Mouse (Mus musculus) retina, postnatal 1 day (tissue): ENCODE data around the gene Glis2.

Experiments
- DNase-seq: peaks from one replicate; pipeline ENCODE4 v3.0.0-alpha.2; 2012

The Glis2 gene

GRCm38 (mm10) chr16:4584438-4584837 lies 10.1 kb upstream of the Glis2 start:
- no peak for DNase-seq

DNA sequence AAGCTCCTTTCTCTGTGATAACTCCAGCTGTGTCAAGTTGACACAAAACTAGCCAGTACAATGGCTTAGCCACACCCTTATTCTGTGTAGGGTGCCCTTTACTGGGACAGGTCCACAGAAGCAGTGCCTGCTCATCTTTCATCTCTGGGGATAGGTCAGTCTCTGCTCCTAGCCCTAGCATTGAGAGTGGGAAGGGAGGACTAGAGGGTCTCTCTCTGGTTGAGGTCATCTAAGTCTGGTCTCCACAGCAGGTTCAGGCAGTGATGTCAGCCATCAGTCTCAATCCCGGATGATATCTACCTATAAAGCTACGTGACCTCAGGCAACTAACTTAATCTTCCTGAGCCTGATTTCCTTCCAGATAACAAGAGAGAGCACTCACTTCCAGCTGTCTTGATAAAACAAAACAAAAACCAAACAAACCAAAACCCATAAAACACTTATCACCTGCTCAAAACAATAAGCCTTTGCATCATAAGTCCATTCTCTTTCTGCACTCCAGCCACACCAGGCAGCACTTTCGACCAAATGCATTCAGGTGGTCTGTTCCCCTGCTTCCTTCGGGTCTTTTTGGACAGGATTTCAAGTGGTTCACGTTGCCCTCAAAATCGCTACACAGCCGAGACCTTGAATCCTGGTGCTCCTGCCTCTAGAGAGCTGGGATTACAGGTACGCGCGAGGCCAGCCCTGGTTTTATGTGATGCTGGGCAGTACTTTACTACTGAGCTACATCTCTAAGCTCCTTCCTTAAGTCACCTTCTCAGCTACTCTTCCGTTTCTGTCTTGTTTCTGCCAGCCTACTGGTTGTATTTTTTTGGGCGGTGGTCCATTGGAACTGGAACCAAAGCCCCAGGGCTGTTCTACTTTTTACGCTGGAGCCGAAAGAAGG lies 8.6 kb upstream of the Glis2 start:
- no peak for DNase-seq

DNA sequence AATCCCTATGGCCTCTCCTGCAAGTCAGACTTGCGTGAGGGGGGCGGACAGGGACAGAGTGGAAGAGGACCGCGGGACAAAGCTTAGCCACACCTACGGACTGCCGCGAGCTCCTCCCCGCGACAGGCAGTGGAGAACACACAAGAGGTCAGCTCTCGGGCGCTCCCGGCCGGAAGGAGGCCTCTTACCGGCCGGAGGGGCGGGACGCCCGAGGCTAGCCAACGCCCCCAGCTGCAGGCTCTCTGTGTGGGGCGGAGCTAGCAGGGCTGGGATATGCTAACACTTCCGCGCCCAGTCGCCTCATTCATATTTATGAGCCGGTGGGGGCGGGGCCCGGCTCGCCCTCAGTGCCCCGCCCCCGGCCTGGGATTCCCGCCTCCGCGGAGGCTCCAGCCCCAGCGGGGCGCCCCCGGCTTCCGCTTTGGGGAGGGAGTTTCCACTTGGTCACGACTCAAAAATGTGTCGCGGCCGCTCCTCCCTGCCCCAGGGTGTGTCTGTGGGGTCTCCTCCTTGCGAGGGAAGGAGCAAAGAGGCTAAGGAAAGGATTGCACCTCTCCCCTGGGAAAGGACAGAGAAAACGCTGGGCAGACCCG lies 7.9 kb upstream of the Glis2 start:
- peak; percentile 99 for DNase-seq

GRCm38 (mm10) chr16:4587516-4588210 lies 6.8 kb upstream of the Glis2 start:
- DNase-seq, result no peak

GRCm38 (mm10) chr16:4590236-4590635 lies 4.3 kb upstream of the Glis2 start:
- no peak for DNase-seq

DNA sequence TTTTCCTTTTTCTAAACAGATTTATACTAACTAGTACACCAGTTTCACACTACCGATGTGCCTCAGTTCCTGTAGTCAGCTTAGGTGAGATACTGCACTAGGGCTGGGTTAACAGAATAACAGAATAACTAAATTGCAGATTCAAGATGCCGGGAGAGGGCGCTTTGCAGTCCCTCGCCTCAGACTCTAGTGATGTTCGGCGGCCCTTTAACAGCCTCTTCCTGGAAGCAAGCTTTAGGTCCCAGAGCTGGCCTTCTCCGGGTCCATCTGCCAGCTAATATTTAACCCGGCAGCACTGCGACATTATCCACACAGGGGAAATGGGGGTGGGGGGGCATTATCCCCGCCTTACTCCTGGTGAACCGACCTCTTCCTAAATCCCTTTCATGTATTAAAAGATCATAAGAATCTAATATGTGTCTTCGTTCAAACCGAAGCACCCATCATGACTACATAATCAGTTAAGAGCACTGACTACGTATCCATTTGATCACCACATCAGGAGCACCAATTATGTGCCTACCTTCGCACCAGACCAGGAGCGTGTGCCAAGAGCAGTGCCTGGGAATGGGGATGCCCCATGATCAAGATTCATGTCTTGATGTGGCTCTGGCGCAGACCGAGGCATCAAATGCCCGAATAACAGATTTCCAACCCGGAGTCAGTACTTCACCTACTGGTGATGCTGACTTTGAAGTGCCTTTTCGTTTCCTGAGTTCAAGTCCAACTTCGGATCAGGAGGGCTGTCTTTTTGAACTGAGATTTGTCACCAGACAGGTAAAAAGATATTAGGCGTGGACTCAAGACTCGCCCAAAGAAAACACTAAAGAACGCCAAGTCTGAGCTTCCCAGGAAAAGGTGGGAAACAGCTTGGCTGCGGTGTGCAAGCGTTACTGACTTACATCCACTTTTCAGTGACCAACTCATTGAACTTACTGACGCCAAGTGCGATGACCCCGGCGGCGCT lies 1.3 kb upstream of the Glis2 start:
- DNase-seq, result peak; percentile 86

- DNase-seq, result no peak
These were observed 457 bp downstream of the Glis2 start for GRCm38 (mm10) chr16:4594814-4595526.

GRCm38 (mm10) chr16:4595527-4595963 lies 1.0 kb downstream of the Glis2 start:
- DNase-seq, result peak; percentile 64

- peak; percentile 67 for DNase-seq
These were observed 1.7 kb downstream of the Glis2 start for GRCm38 (mm10) chr16:4596141-4596728.

- no peak for DNase-seq
These were observed 2.3 kb downstream of the Glis2 start for GRCm38 (mm10) chr16:4596836-4597235.

DNA sequence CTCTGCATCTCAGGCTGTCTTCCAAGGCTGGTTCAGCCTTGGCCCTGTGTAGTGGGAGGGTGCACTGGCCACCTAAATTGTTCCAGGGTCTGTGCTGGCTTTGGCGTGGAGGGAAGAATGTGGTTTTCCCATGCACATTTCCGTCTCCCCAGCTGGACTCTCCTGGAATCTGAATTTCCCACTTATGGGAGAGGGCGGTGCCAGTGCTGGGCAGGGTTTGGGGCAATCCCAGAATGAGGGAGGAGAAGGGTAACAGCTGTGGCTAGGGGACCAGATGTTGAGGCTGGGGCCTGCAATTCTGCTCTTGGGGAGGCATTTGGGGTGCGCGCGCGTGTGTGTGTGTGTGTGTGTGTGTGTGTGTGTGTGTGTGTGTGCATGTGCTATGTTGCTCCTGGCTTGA lies 2.8 kb downstream of the Glis2 start:
- no peak for DNase-seq

DNA sequence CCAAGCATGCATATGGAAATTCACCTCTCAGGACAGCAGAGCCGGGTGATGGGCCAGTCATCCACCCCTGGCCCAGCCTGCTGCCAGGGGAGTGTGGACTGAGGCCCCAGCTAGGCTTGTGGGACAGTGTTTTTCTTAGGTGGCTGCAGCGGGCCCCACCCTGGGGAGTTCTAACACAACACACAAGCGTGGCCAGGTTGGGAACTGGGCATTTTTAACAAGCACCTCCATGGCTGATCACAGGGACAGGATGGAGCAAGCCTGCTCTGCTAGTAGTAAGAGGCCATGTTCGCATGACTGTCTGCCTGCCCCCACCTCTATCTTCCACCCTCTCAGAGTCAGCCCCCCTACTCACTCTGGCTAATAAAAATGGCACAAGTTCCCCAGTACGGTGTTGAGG lies 3.5 kb downstream of the Glis2 start:
- DNase-seq, result no peak

DNA sequence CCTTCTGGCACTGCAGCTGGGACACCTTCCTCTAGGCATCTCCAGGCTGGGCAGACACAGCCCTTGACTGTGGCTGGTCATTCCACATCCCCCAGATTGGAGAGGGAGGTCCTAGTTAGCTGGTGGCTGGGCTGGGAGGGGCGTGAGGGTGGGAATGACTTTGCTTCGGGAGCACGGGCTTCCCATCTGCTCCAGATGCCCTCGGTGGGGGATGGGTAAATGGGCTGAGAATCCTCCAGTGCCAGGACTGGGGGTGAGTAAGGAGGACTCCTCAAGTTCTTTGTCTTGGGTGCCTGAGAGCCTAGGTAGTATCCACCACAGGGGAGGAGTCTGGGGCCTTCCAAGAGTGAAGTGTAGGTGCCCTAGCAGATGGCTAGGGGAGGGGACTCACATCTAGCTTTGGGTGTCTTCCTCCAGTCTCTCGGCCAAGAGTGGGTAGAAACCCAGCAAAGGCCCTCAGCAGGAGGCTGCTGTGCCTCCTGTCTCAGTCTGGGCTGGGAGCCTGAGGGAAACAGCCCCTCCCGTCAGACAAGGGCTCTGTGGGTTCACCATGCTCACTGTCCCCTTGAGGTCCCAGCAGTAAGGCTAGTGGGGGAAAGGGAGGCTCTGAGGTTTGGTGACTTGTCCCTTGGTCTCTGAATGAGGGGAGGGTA lies 4.5 kb downstream of the Glis2 start:
- DNase-seq, result peak; percentile 80

- no peak for DNase-seq
These were observed 5.1 kb downstream of the Glis2 start for GRCm38 (mm10) chr16:4599616-4600015.

DNA sequence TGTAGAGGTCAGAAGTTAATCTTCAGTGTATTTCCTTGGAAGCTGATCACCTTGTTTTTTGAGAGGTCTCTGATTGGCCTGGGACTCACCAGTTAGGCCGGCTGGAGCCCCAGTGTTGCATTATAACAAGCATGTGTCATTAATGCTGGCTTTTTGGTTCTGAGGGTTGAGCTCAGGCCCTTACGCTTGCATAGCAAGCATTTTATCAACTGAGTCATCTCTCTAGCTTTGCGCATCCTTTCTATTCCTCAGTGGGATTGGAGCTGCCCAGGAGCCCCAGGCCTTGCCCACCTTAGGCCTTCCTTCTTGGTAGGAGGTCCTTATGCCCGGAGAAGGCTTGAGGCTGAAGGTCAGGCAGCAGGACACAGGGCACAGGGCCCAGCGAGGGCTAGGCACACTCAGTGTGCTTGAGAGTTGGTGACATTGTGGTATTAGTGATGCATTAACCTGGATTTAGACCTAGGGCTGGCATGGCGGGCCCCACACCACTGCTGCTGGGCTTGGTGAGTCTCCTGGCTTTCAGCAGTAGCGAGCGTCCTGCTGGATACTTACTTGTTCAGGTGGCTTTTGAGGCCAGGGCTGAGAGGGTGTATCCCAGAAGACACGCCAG lies 6.3 kb downstream of the Glis2 start:
- DNase-seq, result no peak

DNA sequence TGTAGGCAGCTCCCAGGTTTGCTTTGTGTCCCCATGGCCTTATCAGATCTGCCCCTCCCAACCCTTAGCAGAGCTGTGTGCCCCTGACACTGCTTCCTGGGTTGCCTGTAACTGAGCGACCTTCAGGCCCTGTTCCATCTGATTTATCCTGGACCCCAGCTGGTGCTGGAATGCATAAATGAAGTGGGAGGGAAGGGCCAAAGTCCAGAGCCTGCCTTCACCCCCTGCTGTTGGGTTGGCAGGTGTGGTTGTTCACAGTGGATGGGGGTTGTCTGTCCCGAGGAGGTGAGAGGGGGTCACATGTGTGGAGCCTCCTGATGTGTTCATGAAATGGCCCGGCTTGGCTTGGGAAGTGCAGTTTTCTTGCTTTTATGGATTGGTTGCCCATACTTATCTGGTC lies 7.7 kb downstream of the Glis2 start:
- DNase-seq, result peak; percentile 36

DNA sequence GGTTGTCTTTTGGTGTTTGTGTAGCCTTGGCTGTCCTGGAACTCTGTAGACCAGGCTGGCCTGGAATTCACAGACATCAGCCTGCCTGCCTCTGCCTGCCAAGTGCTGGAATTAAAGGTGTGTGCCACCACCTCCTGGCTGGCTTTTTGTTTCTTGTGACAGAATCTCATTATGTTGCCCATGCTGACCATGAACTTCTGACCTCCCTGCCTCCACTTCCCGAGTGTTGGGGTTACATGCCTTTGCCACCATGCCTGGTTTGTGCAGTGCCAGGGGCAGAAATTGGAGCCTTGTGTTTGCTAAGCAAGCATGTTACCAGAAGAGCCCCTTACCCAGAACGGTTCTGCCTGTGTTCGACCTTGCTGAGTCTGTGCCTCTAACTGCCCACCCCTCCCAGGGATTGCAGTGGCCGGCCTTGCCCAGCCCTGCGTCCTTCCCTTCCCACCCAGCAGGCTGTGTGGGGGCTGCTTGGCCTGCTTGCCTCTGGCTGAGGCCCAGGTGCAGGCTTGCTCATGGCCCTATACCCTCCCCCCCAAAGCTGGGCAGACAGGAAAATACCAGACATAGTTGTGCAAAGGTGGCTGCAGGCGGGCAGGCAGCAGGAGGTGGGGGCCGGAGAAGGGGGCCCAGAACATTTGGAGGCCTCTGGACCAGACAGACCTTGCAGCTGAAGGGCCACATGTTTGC lies 8.4 kb downstream of the Glis2 start:
- DNase-seq, result peak; percentile 27

DNA sequence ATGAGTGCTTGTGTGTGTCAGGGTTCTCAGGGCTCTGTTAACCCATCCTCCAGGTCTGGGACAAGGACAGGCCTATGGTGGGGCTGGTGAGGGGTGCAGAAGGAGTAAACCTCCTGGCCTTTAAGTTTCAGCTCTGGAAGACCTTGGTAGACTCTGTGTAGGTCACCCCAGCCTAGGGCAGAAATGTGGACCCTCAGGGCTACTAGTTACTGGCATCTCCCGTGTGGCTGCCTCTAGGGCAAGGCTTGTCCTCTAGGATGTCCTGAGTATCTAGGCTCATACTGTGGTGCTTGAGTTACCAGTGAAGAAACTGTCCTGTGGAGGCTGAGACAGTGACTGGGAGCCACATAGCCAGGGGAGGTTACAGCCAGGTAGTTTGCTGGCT lies 8.9 kb downstream of the Glis2 start:
- DNase-seq, result no peak

- DNase-seq, result no peak
These were observed 9.9 kb downstream of the Glis2 start for GRCm38 (mm10) chr16:4604293-4604837.
